Mouse (Mus musculus): Measurements from ENCODE around the gene Bhlha15. TPM values are rescaled to one million over a fixed set of nuclear protein-coding genes. Genes with fewer than 3 reads are reported as not detected.

Bhlha15 gene
- polyA plus RNA-seq (2011; ENCODE audit: insufficient read depth, insufficient read length, low read depth, missing spikeins), result 3.0 and 3.1 TPM in 2 replicates

- no peaks in the 10 kb centered on the region for H3K27me3 ChIP-seq (ENCODE audit: control insufficient read depth, insufficient read depth, low read length, poor library complexity, severe bottlenecking)
- H3K4me1 ChIP-seq (ENCODE audit: control insufficient read depth, insufficient read depth, low read length), result peaks cover 4% of the 10 kb centered on the region
- no peak within 1 kb of the TSS for H3K9ac ChIP-seq (ENCODE audit: low read depth, poor library complexity, severe bottlenecking)
- TF ChIP-seq EP300 (IDR thresholded peaks at IDR 0.05; ENCODE audit: insufficient read depth, low read depth, low read length), result 0 out of 2 replicates have a peak, but pooled peaks have one; percentile 7
- TF ChIP-seq POLR2A (IDR thresholded peaks at IDR 0.05; ENCODE audit: insufficient read depth, low read length), result no peak
- peaks cover 12% of the 10 kb centered on the region for H3K36me3 ChIP-seq (ENCODE audit: control insufficient read depth, insufficient read depth, low read length, poor library complexity, severe bottlenecking)
- H3K4me3 ChIP-seq (ENCODE audit: low read depth, low read length), result peak within 1 kb of the TSS; percentile 45
- H3K27ac ChIP-seq (ENCODE audit: insufficient read depth, low read length), result no peak within 1 kb of the TSS
- H3K9me3 ChIP-seq (replicated peaks; ENCODE audit: control insufficient read depth, insufficient read depth, low read length, poor library complexity, severe bottlenecking), result no peaks in the 10 kb centered on the region
These were observed at the start of gene Bhlha15 for GRCm38 (mm10) chr5:144189950-144190583. Bhlha15 (plus strand) TSS chr5:144190286.

- Histone ChIP-seq H3K36me3 (ENCODE audit: control insufficient read depth, insufficient read depth, low read length, poor library complexity, severe bottlenecking) (peaks cover 41% of the 10 kb centered on the region), H3K9me3 (replicated peaks; ENCODE audit: control insufficient read depth, insufficient read depth, low read length, poor library complexity, severe bottlenecking) (no peaks in the 10 kb centered on the region), H3K27me3 (ENCODE audit: control insufficient read depth, insufficient read depth, low read length, poor library complexity, severe bottlenecking) (no peaks in the 10 kb centered on the region), H3K4me3 (ENCODE audit: low read depth, low read length) (no peak overlapping the region), H3K9ac (ENCODE audit: low read depth, poor library complexity, severe bottlenecking) (no peak overlapping the region), H3K27ac (ENCODE audit: insufficient read depth, low read length) (no peak overlapping the region), H3K4me1 (ENCODE audit: control insufficient read depth, insufficient read depth, low read length) (no peaks in the 10 kb centered on the region)
- TF ChIP-seq CTCF (IDR thresholded peaks at IDR 0.05; ENCODE audit: low read depth, low read length) (no peak), POLR2A (IDR thresholded peaks at IDR 0.05; ENCODE audit: insufficient read depth, low read length) (no peak), EP300 (IDR thresholded peaks at IDR 0.05; ENCODE audit: insufficient read depth, low read depth, low read length) (no peak)
These were observed 46.6 kb upstream of the Bhlha15 start for GRCm38 (mm10) chr5:144143531-144143930.

- Histone ChIP-seq H3K27me3 (ENCODE audit: control insufficient read depth, insufficient read depth, low read length, poor library complexity, severe bottlenecking) (no peaks in the 10 kb centered on the region), H3K4me1 (ENCODE audit: control insufficient read depth, insufficient read depth, low read length) (no peaks in the 10 kb centered on the region), H3K9ac (ENCODE audit: low read depth, poor library complexity, severe bottlenecking) (no peak overlapping the region), H3K4me3 (ENCODE audit: low read depth, low read length) (no peak overlapping the region), H3K9me3 (replicated peaks; ENCODE audit: control insufficient read depth, insufficient read depth, low read length, poor library complexity, severe bottlenecking) (no peaks in the 10 kb centered on the region), H3K36me3 (ENCODE audit: control insufficient read depth, insufficient read depth, low read length, poor library complexity, severe bottlenecking) (peaks cover 62% of the 10 kb centered on the region), H3K27ac (ENCODE audit: insufficient read depth, low read length) (no peak overlapping the region)
- TF ChIP-seq EP300 (IDR thresholded peaks at IDR 0.05; ENCODE audit: insufficient read depth, low read depth, low read length) (no peak), CTCF (IDR thresholded peaks at IDR 0.05; ENCODE audit: low read depth, low read length) (no peak), POLR2A (IDR thresholded peaks at IDR 0.05; ENCODE audit: insufficient read depth, low read length) (no peak)
These were observed 43.2 kb upstream of the Bhlha15 start for GRCm38 (mm10) chr5:144146898-144147297.

- no peak overlapping the region for H3K27ac ChIP-seq (ENCODE audit: insufficient read depth, low read length)
- no peaks in the 10 kb centered on the region for H3K9me3 ChIP-seq (replicated peaks; ENCODE audit: control insufficient read depth, insufficient read depth, low read length, poor library complexity, severe bottlenecking)
- TF ChIP-seq CTCF (IDR thresholded peaks at IDR 0.05; ENCODE audit: low read depth, low read length) (no peak), POLR2A (IDR thresholded peaks at IDR 0.05; ENCODE audit: insufficient read depth, low read length) (no peak), EP300 (IDR thresholded peaks at IDR 0.05; ENCODE audit: insufficient read depth, low read depth, low read length) (no peak)
- no peak overlapping the region for H3K9ac ChIP-seq (ENCODE audit: low read depth, poor library complexity, severe bottlenecking)
- no peaks in the 10 kb centered on the region for H3K4me1 ChIP-seq (ENCODE audit: control insufficient read depth, insufficient read depth, low read length)
- no peaks in the 10 kb centered on the region for H3K27me3 ChIP-seq (ENCODE audit: control insufficient read depth, insufficient read depth, low read length, poor library complexity, severe bottlenecking)
- peaks cover 53% of the 10 kb centered on the region for H3K36me3 ChIP-seq (ENCODE audit: control insufficient read depth, insufficient read depth, low read length, poor library complexity, severe bottlenecking)
- H3K4me3 ChIP-seq (ENCODE audit: low read depth, low read length), result no peak overlapping the region
These were observed 40.6 kb upstream of the Bhlha15 start for GRCm38 (mm10) chr5:144149530-144149929.

GRCm38 (mm10) chr5:144151270-144151669 is 38.8 kb upstream of the Bhlha15 start:
- Histone ChIP-seq H3K27me3 (ENCODE audit: control insufficient read depth, insufficient read depth, low read length, poor library complexity, severe bottlenecking) (no peaks in the 10 kb centered on the region), H3K27ac (ENCODE audit: insufficient read depth, low read length) (no peak overlapping the region), H3K9me3 (replicated peaks; ENCODE audit: control insufficient read depth, insufficient read depth, low read length, poor library complexity, severe bottlenecking) (no peaks in the 10 kb centered on the region), H3K4me3 (ENCODE audit: low read depth, low read length) (no peak overlapping the region), H3K9ac (ENCODE audit: low read depth, poor library complexity, severe bottlenecking) (no peak overlapping the region), H3K4me1 (ENCODE audit: control insufficient read depth, insufficient read depth, low read length) (no peaks in the 10 kb centered on the region), H3K36me3 (ENCODE audit: control insufficient read depth, insufficient read depth, low read length, poor library complexity, severe bottlenecking) (peaks cover 56% of the 10 kb centered on the region)
- no peak for TF ChIP-seq POLR2A (IDR thresholded peaks at IDR 0.05; ENCODE audit: insufficient read depth, low read length)
- TF ChIP-seq CTCF (IDR thresholded peaks at IDR 0.05; ENCODE audit: low read depth, low read length), result no peak
- TF ChIP-seq EP300 (IDR thresholded peaks at IDR 0.05; ENCODE audit: insufficient read depth, low read depth, low read length), result no peak

- no peak overlapping the region for H3K27ac ChIP-seq (ENCODE audit: insufficient read depth, low read length)
- H3K4me1 ChIP-seq (ENCODE audit: control insufficient read depth, insufficient read depth, low read length), result peaks cover 3% of the 10 kb centered on the region
- TF ChIP-seq POLR2A (IDR thresholded peaks at IDR 0.05; ENCODE audit: insufficient read depth, low read length) (no peak), EP300 (IDR thresholded peaks at IDR 0.05; ENCODE audit: insufficient read depth, low read depth, low read length) (no peak), CTCF (IDR thresholded peaks at IDR 0.05; ENCODE audit: low read depth, low read length) (peak; percentile 21)
- no peaks in the 10 kb centered on the region for H3K9me3 ChIP-seq (replicated peaks; ENCODE audit: control insufficient read depth, insufficient read depth, low read length, poor library complexity, severe bottlenecking)
- peaks cover 35% of the 10 kb centered on the region for H3K36me3 ChIP-seq (ENCODE audit: control insufficient read depth, insufficient read depth, low read length, poor library complexity, severe bottlenecking)
- no peak overlapping the region for H3K4me3 ChIP-seq (ENCODE audit: low read depth, low read length)
- H3K27me3 ChIP-seq (ENCODE audit: control insufficient read depth, insufficient read depth, low read length, poor library complexity, severe bottlenecking), result no peaks in the 10 kb centered on the region
- no peak overlapping the region for H3K9ac ChIP-seq (ENCODE audit: low read depth, poor library complexity, severe bottlenecking)
These were observed 35.6 kb upstream of the Bhlha15 start for GRCm38 (mm10) chr5:144154528-144154927.

Measured in ES-Bruce4 (cell line).